Mouse (Mus musculus): ENCODE data around the gene Sdc3. TPM values are rescaled to one million over a fixed set of nuclear protein-coding genes. Genes with fewer than 3 reads are reported as not detected.

Gene Sdc3
- polyA plus RNA-seq, 1 experiment from 2014 or later, result 113 TPM

DNA sequence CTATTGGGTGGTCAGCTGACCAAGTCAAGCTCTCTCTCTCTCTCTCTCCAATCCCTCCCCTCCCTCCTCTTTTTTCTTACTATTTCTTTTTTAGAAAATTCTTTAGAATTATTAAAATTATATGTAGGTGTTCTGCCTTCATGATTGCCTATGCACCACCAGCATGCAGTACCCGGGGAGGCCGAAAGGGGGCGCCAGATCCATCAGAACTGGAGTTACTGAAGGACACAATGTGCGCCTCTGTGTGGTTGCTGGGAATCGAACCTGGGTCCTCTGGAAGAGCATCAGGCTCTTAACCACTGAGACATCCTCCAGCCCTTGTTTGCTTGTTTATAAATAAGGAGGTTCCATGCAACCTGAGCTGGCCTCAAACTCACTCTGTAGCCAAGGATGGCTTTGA is 81.1 kb downstream of the Sdc3 start:
- Histone ChIP-seq H3K4me2 (ENCODE audit: low read length) (no peak overlapping the region), H3K36me3 (ENCODE audit: control insufficient read depth, insufficient read depth) (no peaks in the 10 kb centered on the region), H3K4me3 (replicated peaks; ENCODE audit: low read length) (no peak overlapping the region), H3K27me3 (replicated peaks; ENCODE audit: control insufficient read depth, insufficient read depth, low read length) (peaks cover 22% of the 10 kb centered on the region), H3K9me3 (ENCODE audit: control insufficient read depth, low read length) (no peaks in the 10 kb centered on the region), H3K4me1 (replicated peaks; ENCODE audit: control insufficient read depth, insufficient read depth, low read length) (peaks cover 17% of the 10 kb centered on the region), H3K9ac (replicated peaks; ENCODE audit: low read depth, low read length) (no peak overlapping the region), H3K27ac (ENCODE audit: low read length) (no peak overlapping the region)
- WGBS, result 83% methylated on average over 5 of the region's 5 CpGs
- no peak for ATAC-seq

DNA sequence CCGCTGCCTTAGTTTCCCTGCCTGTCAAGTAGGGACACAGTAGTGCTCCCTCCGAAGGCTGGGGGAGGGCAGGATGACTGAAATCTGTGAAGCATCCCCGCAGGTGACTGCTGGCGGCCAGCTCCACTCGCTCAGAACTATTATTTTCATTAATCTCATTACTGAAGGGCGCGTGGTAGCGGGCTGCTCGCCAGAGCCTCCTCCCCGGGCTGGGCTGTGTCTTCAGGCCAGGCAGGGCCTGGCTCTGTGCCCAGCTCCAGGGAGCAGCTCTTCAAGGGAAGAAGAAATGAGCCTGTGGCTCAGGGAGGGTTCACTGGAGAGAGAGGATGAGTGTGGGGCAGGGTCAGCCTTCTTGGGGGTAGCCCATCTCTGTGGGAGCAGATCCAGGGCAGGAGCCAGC is 82.3 kb downstream of the Sdc3 start:
- Histone ChIP-seq H3K27ac (ENCODE audit: low read length) (no peak overlapping the region), H3K9me3 (ENCODE audit: control insufficient read depth, low read length) (no peaks in the 10 kb centered on the region), H3K4me2 (ENCODE audit: low read length) (no peak overlapping the region), H3K9ac (replicated peaks; ENCODE audit: low read depth, low read length) (no peak overlapping the region), H3K4me1 (replicated peaks; ENCODE audit: control insufficient read depth, insufficient read depth, low read length) (peaks cover 18% of the 10 kb centered on the region), H3K36me3 (ENCODE audit: control insufficient read depth, insufficient read depth) (no peaks in the 10 kb centered on the region), H3K27me3 (replicated peaks; ENCODE audit: control insufficient read depth, insufficient read depth, low read length) (peaks cover 16% of the 10 kb centered on the region), H3K4me3 (replicated peaks; ENCODE audit: low read length) (no peak overlapping the region)
- 4% methylated on average over 10 of the region's 10 CpGs for WGBS
- peak; percentile 59 for ATAC-seq

Other genes starting within 250 kb of the Sdc3 start
- gene Nkain1, start 218.4 kb upstream of the Sdc3 start, polyA plus RNA-seq (2015; fragmentation: Nextera tagmentation; extraction: Ambion mirVana), result 7.1 and 8.1 TPM in 2 replicates
- 137 and 142 TPM in 2 replicates for gene Pum1, start 129.2 kb upstream of the Sdc3 start, polyA plus RNA-seq (2015; fragmentation: Nextera tagmentation; extraction: Ambion mirVana)
- 18.5 and 23.4 TPM in 2 replicates for gene Laptm5, start 120.6 kb downstream of the Sdc3 start, polyA plus RNA-seq (2015; fragmentation: Nextera tagmentation; extraction: Ambion mirVana)
- 3.3 TPM in 1 of 2 replicates, not detected in the other for gene Matn1, start 151.8 kb downstream of the Sdc3 start, polyA plus RNA-seq (2015; fragmentation: Nextera tagmentation; extraction: Ambion mirVana)

Measured in forebrain, embryonic 16.5 days (tissue).